Mouse (Mus musculus) mouse embryonic stem cell (cell line): ENCODE data around the gene Cyth3.

ENCODE experiments used
- in situ Hi-C, 2 experiments: fragments of 300-500 bp; cut with MboI; formaldehyde crosslinking; loops; 1 replicate in 1 of 2; 3 replicates in 1 of 2; pipeline ENCODE4 v1.14.3; 2019 to 2020; ENCODE audit warnings: low sequenced_read_pairs in 2 of 2, low pct_unique_long_range_greater_than_20kb in 1 of 2, mixed read lengths in 1 of 2; ENCODE audit not compliant: unreplicated experiment in 1 of 2

The Cyth3 gene

GRCm38 (mm10) chr5:143611954-143612353 is 10.3 kb upstream of the Cyth3 start:
- in situ Hi-C loops: no loop called here

GRCm38 (mm10) chr5:143613265-143613664 is 9.0 kb upstream of the Cyth3 start:
- in situ Hi-C loops: no loop called here

- in situ Hi-C loops: no loop called here
Measured at GRCm38 (mm10) chr5:143614519-143614918, 7.7 kb upstream of the Cyth3 start.

GRCm38 (mm10) chr5:143615353-143615752 is 6.9 kb upstream of the Cyth3 start:
- in situ Hi-C loops: no loop called here

- in situ Hi-C loops: no loop called here
Measured at GRCm38 (mm10) chr5:143616116-143616515, 6.1 kb upstream of the Cyth3 start.

GRCm38 (mm10) chr5:143616657-143617329 is 5.5 kb upstream of the Cyth3 start:
- in situ Hi-C loops: no loop called here

- in situ Hi-C loops: no loop called here
Measured at GRCm38 (mm10) chr5:143617487-143618209, 4.6 kb upstream of the Cyth3 start.

- in situ Hi-C loops: no loop called here
Measured at GRCm38 (mm10) chr5:143618585-143618984, 3.7 kb upstream of the Cyth3 start.

- in situ Hi-C loops: no loop called here
Measured at GRCm38 (mm10) chr5:143620196-143620595, 2.1 kb upstream of the Cyth3 start.

- in situ Hi-C loops: no loop called here
Measured at GRCm38 (mm10) chr5:143620941-143621340, 1.3 kb upstream of the Cyth3 start.

- in situ Hi-C loops: no loop called here
Measured at GRCm38 (mm10) chr5:143622623-143623150, 440 bp downstream of the Cyth3 start.

GRCm38 (mm10) chr5:143623356-143624295 is 1.4 kb downstream of the Cyth3 start:
- in situ Hi-C loops: no loop called here

GRCm38 (mm10) chr5:143624449-143624848 is 2.2 kb downstream of the Cyth3 start:
- in situ Hi-C loops: no loop called here

- in situ Hi-C loops: no loop called here
Measured at GRCm38 (mm10) chr5:143625497-143625896, 3.2 kb downstream of the Cyth3 start.

- in situ Hi-C loops: no loop called here
Measured at GRCm38 (mm10) chr5:143625940-143626588, 3.8 kb downstream of the Cyth3 start.

GRCm38 (mm10) chr5:143627507-143627906 is 5.3 kb downstream of the Cyth3 start:
- in situ Hi-C loops: no loop called here

GRCm38 (mm10) chr5:143627926-143628325 is 5.7 kb downstream of the Cyth3 start:
- in situ Hi-C loops: no loop called here

GRCm38 (mm10) chr5:143629686-143630085 is 7.4 kb downstream of the Cyth3 start:
- in situ Hi-C loops: no loop called here
